Mouse (Mus musculus) heart, embryonic 11.5 days (tissue): ENCODE results near the gene Cyp2w1. TPM values are rescaled to one million over a fixed set of nuclear protein-coding genes. Genes with fewer than 3 reads are reported as not detected.

Experiments
- ATAC-seq: fragments of 200-750 bp; cut with Nextera tagmentation; replicated peaks from 2 replicates; pipeline ENCODE4 v1.8.0; 2017; ENCODE audit warnings: moderate library complexity; ENCODE audit not compliant: insufficient number of reproducible peaks, low FRiP score, low TSS enrichment
- H3K27ac ChIP-seq: fragments of 300-500 bp; sonication (generic); 2 replicates; pipeline ENCODE4 v1.5.1; 2014; ENCODE audit warnings: mild to moderate bottlenecking, low read depth, low read length
- H3K27me3 ChIP-seq: fragments of 300-500 bp; sonication (generic); 2 replicates; pipeline ENCODE4 v1.6.1; 2014; ENCODE audit warnings: mild to moderate bottlenecking, low read length, mixed read lengths; ENCODE audit not compliant: control insufficient read depth, insufficient read depth
- H3K36me3 ChIP-seq: fragments of 300-500 bp; sonication (generic); 2 replicates; pipeline ENCODE4 v1.6.1; 2014; ENCODE audit warnings: mild to moderate bottlenecking, low read length, moderate library complexity, mixed read lengths; ENCODE audit not compliant: control insufficient read depth, insufficient read depth
- H3K4me1 ChIP-seq: fragments of 300-500 bp; sonication (generic); 2 replicates; pipeline ENCODE4 v1.6.1; 2014; ENCODE audit warnings: low read length; ENCODE audit not compliant: control insufficient read depth, insufficient read depth
- H3K4me2 ChIP-seq: fragments of 300-500 bp; sonication (generic); 2 replicates; pipeline ENCODE4 v1.6.1; 2014; ENCODE audit warnings: mild to moderate bottlenecking, moderate library complexity
- H3K4me3 ChIP-seq: fragments of 300-500 bp; sonication (generic); 2 replicates; pipeline ENCODE4 v1.5.1; 2014; ENCODE audit warnings: low read depth, low read length
- H3K9ac ChIP-seq: fragments of 300-500 bp; sonication (generic); 2 replicates; pipeline ENCODE4 v1.6.1; 2014; ENCODE audit warnings: mild to moderate bottlenecking, low read depth, low read length, moderate library complexity
- H3K9me3 ChIP-seq: fragments of 300-500 bp; sonication (generic); replicated peaks from 2 replicates; pipeline ENCODE4 v1.6.1; 2016; ENCODE audit warnings: low read length; ENCODE audit not compliant: control insufficient read depth
- WGBS: fragments of 180-500 bp; shearing (Covaris S2); extraction: QIAGEN DNeasy Blood & Tissue Kit; methylation state at CpG from one replicate; pipeline ENCODE4 v1.1.7; 2014; ENCODE audit not compliant: insufficient replicate concordance; 5-methylcytosine and 5-hydroxymethylcytosine counted together
- polyA plus RNA-seq: library from polyadenylated mRNA; unstranded; fragments of >200 nt; fragmentation: Nextera tagmentation; extraction: Ambion mirVana; gene quantifications from 2 replicates; pipeline ENCODE4 v1.2.1, GENCODE M21; 2014

Gene Cyp2w1
- polyA plus RNA-seq, 1 experiment from 2014 or later = not detected

DNA sequence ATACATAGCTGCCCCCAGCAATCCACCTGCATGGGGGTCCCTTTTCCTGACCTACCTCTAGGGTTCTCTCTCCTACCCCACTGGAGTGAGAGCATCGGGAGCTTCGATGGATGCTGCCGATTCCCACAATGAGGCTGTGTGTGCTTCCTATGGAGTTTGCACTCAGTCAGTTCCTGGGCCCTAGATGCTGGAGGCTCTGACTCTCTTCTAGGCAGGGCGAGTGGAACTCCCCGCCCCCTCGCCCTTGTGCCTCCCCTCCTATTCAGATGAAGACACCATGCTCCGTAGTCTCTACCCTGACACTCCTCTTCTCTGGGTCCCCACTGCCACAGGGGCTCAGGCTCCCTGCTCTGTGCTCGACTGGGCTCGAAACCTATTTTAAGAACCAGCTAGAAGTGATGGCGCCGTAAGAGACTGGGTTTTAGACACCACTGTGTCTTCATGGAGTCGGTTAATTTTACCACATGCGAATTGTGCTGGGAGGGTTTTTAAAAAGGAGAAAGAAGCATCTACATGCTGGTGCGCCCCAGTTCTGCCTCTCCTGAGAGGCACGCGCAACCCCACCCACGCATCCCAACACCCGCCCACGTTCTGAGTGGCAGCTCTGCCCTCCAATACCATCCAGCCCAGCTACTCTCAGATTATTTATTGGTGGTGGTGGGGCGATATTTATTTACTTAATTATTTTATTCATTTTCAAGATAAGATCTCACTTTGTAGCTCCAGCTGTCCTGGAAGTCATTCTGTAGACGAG, 34.5 kb upstream of the Cyp2w1 start:
- no peak overlapping the region for H3K4me3 ChIP-seq
- H3K9ac ChIP-seq = no peak overlapping the region
- H3K27me3 ChIP-seq = peaks cover under 1% of the 10 kb centered on the region; the same call in 1 of the 2 replicates
- H3K4me2 ChIP-seq = no peak overlapping the region
- H3K9me3 ChIP-seq = no peaks in the 10 kb centered on the region
- no peak for ATAC-seq
- no peaks in the 10 kb centered on the region for H3K4me1 ChIP-seq
- no peaks in the 10 kb centered on the region for H3K36me3 ChIP-seq
- 60% methylated on average over 21 of the region's 21 CpGs for WGBS
- no peak overlapping the region for H3K27ac ChIP-seq

DNA sequence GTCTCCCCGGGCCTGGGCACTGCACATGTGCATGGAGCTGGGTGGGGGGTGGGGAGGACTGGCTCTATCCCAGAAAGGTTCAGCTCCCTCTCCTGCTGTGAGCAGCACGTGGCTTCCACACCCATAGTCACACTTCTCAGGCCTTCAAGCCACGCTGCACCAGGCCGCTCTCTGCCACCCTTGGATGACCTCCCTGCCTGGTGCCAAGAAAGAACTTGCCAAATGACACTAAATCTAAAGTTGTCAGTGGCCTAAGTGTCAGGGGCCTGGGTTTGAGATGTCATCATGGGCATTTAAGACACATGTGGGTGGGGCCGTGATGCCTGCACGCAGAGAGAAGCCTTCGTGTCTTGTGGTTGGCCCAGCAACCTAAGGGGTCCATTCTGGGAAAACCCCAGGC, 32.0 kb upstream of the Cyp2w1 start:
- H3K4me1 ChIP-seq = peaks cover 12% of the 10 kb centered on the region; the same call in 1 of the 2 replicates
- H3K4me2 ChIP-seq = no peak overlapping the region
- H3K9ac ChIP-seq = no peak overlapping the region
- no peak overlapping the region for H3K4me3 ChIP-seq
- no peak for ATAC-seq
- H3K9me3 ChIP-seq = no peaks in the 10 kb centered on the region
- H3K36me3 ChIP-seq = no peaks in the 10 kb centered on the region
- H3K27ac ChIP-seq = no peak overlapping the region
- 75% methylated on average over 7 of the region's 7 CpGs for WGBS
- H3K27me3 ChIP-seq = peaks cover 23% of the 10 kb centered on the region

DNA sequence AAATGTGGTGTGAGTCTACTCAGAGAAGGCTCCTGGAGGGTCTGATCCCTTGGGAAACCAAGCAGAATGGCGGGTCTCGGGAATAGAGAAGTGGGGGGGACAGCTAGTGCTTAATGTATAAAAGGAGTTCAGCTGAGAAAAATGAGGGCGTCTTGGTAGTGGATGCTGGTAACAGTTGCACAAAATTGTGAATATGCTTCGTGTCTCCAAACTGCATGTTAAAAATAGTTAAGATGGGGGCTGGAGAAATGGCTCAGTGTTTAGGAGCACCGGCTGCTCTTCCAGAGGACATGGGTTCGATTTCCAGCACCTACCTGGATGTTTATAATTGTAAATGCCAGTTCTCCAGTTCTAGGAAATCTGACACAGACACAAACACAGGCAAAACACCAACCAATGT, 31.1 kb upstream of the Cyp2w1 start:
- peaks cover 14% of the 10 kb centered on the region; the same call in 1 of the 2 replicates for H3K4me1 ChIP-seq
- H3K27ac ChIP-seq = no peak overlapping the region
- H3K27me3 ChIP-seq = peaks cover 32% of the 10 kb centered on the region
- no peaks in the 10 kb centered on the region for H3K36me3 ChIP-seq
- no peak overlapping the region for H3K9ac ChIP-seq
- WGBS = 76% methylated on average over 6 of the region's 6 CpGs
- no peak overlapping the region for H3K4me2 ChIP-seq
- H3K4me3 ChIP-seq = no peak overlapping the region
- H3K9me3 ChIP-seq = no peaks in the 10 kb centered on the region
- ATAC-seq = no peak

DNA sequence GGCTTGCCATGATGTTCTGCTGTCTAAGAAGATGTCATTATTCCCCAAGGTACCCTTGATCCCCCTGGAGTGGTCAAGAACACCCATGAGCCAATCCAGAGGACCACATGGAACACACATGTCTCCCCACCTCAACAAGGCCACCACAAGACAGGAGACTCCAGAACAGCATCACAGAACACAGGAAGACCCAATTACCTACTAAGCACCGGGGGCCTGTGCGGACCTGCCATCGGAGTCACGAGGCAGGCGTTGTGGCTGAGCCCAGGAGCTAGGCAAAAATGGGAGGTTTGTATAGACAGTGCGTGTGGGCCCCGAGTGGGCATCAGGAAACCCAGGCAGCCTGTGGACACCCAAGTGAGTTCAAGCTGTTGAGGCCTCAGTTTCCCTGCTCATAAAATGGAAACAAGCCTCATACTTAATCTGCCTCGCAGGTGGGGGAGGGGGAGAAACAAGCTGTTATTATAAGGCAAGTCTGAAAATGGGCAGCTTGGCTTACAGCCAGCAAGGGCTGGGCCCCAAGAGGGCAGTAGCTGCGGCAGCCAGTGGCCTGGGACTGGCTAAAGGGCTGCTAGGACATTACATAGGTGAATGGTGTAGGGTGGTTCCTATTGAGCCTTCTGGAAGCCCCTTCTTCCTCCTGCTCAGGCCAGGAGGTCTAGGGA, 29.0 kb upstream of the Cyp2w1 start:
- Histone ChIP-seq H3K27ac (no peak overlapping the region), H3K4me2 (no peak overlapping the region), H3K9ac (no peak overlapping the region), H3K27me3 (peaks cover 45% of the 10 kb centered on the region), H3K4me3 (no peak overlapping the region), H3K9me3 (no peaks in the 10 kb centered on the region), H3K4me1 (peaks cover 14% of the 10 kb centered on the region; the same call in 1 of the 2 replicates), H3K36me3 (no peaks in the 10 kb centered on the region)
- ATAC-seq = no peak
- 75% methylated on average over 9 of the region's 9 CpGs for WGBS

DNA sequence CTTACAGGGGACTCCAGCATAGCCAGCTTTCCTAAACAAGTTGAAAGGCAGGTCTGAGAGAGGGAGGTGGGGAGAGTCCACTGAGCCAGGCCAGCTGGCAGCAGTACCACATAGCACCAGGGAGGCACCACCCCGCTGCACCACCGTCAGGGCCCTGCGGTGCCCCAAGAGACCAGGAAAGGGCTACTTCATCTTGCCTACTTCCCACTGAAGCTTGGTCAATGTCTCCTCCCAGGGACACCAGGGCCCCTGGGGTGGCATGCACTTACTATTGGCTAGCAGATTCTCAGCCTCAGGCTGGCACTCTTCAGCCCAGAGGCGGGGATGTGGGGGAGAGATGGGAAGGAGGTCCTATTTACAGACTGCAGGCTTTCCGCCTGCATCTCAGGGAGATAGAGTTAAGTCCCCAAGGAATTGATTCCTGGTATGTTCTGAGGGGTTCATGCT, 28.3 kb upstream of the Cyp2w1 start:
- no peak overlapping the region for H3K27ac ChIP-seq
- peaks cover 48% of the 10 kb centered on the region for H3K27me3 ChIP-seq
- peaks cover 14% of the 10 kb centered on the region; the same call in 1 of the 2 replicates for H3K4me1 ChIP-seq
- ATAC-seq = no peak
- no peaks in the 10 kb centered on the region for H3K36me3 ChIP-seq
- peak overlapping the region; percentile 61; the same call in 1 of the 2 replicates for H3K4me3 ChIP-seq
- no peak overlapping the region for H3K9ac ChIP-seq
- H3K9me3 ChIP-seq = no peaks in the 10 kb centered on the region
- 52% methylated on average over 5 of the region's 5 CpGs for WGBS
- peak overlapping the region; percentile 98 for H3K4me2 ChIP-seq

DNA sequence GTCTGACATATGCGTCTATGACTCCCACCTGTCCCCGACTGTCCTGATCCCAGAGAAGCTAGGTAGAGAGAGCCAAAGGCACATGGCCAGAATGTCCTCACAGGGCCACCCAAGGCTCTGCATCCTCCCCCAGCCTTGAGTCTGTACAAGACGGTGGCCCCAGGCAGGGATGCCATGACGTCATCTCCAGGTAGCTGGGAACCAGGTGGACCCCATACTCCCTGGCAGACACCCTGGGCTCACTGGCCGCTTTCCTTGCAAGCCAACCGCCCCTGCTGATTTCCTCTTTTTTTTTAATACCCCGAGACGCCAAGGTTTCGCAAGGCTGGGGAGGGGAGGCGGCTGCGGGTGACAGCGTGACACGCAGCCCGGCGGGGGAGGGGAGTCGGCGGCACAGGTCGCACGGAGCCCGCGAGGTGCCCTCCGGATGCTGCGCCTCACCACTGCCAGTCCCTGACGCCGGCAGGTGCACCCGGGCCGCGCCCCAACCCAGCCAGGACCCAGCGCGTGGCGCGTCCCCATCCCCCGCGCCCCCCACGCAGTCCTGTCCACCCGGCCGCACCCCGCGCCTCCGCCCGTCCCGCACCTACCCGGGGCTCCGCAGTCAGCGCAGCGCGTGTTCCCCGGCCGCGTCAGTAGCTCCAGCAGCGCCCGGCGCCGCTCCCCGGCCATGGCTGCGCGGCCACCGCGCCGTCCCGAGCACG, 27.6 kb upstream of the Cyp2w1 start:
- WGBS = 4% methylated on average over 38 of the region's 62 CpGs
- Histone ChIP-seq H3K36me3 (no peaks in the 10 kb centered on the region), H3K4me3 (peak overlapping the region; percentile 61), H3K27ac (no peak overlapping the region), H3K4me1 (peaks cover 14% of the 10 kb centered on the region; the same call in 1 of the 2 replicates), H3K27me3 (peaks cover 56% of the 10 kb centered on the region), H3K9me3 (no peaks in the 10 kb centered on the region), H3K9ac (peak overlapping the region; percentile 63), H3K4me2 (peak overlapping the region; percentile 98)
- 0 out of 2 replicates have a peak, but pooled peaks have one; percentile 16 for ATAC-seq

DNA sequence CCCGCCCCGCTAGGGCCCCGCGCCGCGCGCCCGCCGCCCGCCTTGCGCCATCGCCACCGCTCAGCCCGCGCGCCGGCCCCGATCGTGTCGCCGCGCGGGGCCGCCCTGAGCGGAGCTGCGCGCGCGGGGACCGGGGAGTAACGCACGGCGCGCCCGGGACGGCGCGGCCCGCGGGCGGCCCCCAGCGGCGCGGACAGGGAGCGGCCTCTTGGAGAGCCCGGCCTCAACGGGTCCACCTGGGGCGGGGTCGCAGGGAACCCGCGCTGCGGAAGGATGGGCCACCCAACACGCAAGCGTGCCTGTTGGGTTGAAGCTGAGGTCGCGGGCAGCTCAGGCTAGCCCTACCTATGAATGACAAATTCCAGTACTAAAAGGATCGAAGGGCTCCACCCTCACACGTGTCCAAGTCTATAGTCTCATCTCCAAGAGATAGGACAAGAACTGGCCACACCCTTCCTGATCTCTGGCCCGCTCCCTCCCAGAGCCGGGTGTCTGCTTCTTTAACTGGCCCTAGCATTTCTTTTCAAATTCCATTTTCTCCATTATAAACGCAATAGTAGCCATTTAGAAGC, 26.9 kb upstream of the Cyp2w1 start, which contains the start of gene Adap1:
Gene Adap1 (minus strand): TSS at position 228 of the 572 bp plus-strand sequence.
- 0 out of 2 replicates have a peak, but pooled peaks have one; percentile 17 for ATAC-seq
- Histone ChIP-seq H3K4me3 (peak within 1 kb of the TSS; percentile 61), H3K27ac (no peak within 1 kb of the TSS), H3K4me1 (peaks cover 14% of the 10 kb centered on the region; the same call in 1 of the 2 replicates), H3K9ac (peak within 1 kb of the TSS; percentile 63), H3K9me3 (no peaks in the 10 kb centered on the region), H3K36me3 (no peaks in the 10 kb centered on the region), H3K27me3 (peaks cover 61% of the 10 kb centered on the region), H3K4me2 (peak within 1 kb of the TSS; percentile 98)
- WGBS = 3% methylated on average over 50 of the region's 61 CpGs

DNA sequence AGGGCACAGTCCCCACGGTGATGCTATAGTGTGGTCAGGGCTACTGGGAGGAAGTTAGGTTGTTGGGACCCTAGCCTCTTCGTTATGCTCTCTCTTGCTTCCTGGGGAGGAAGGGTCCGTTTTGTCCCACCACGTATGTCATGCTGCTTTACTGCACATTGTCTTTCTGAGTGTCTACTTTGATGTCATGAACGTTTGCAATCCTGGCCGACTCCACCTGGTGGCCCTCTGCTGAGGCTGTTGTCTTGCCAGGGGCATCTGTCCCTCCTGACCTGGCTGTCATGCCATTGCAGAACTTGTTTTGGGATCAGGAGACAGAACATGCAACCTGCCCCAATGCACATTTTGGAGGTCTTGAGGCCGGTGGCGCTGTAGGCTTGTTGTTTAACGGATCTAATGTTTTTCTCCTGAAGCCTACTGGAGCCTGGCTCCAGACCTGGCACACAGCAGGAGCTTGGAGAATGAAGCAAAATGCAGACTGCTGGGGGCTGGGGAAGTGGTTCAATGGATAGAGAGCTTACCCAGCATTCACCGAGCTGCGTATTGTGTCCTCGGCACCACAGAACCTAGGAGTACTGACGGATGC, 26.2 kb upstream of the Cyp2w1 start:
- ATAC-seq = no peak
- 62% methylated on average over 13 of the region's 13 CpGs for WGBS

More for the DNA sequence above, 26.2 kb upstream of the Cyp2w1 start:
- Histone ChIP-seq H3K9ac (no peak overlapping the region), H3K36me3 (no peaks in the 10 kb centered on the region), H3K27ac (no peak overlapping the region), H3K9me3 (no peaks in the 10 kb centered on the region), H3K4me3 (no peak overlapping the region), H3K4me2 (no peak overlapping the region), H3K27me3 (peaks cover 63% of the 10 kb centered on the region), H3K4me1 (peaks cover 14% of the 10 kb centered on the region; the same call in 1 of the 2 replicates)
